Mouse (Mus musculus) hindbrain, postnatal 0 days (tissue): ENCODE data around the gene Arhgap23. TPM values are rescaled to one million over a fixed set of nuclear protein-coding genes. Genes with fewer than 3 reads are reported as not detected.

ENCODE experiments used
- ATAC-seq: fragments of 200-750 bp; cut with Nextera tagmentation; 2 replicates; pipeline ENCODE4 v1.8.0; 2017; ENCODE audit warnings: mild to moderate bottlenecking, moderate TSS enrichment, moderate library complexity
- DNase-seq: peaks from one replicate; pipeline ENCODE4 v3.0.0-alpha.2; 2015; ENCODE audit warnings: low spot score
- H3K27ac ChIP-seq: fragments of 300-500 bp; sonication (generic); 2 replicates; pipeline ENCODE4 v1.5.1; 2014; ENCODE audit warnings: mild to moderate bottlenecking
- H3K27me3 ChIP-seq: fragments of 300-500 bp; sonication (generic); 2 replicates; pipeline ENCODE4 v1.6.1; 2014; ENCODE audit warnings: low read length, mixed read lengths; ENCODE audit not compliant: insufficient read depth
- H3K36me3 ChIP-seq: fragments of 300-500 bp; sonication (generic); 2 replicates; pipeline ENCODE4 v1.6.1; 2014; ENCODE audit warnings: low read length, mixed read lengths; ENCODE audit not compliant: insufficient read depth
- H3K4me1 ChIP-seq: fragments of 300-500 bp; sonication (generic); 2 replicates; pipeline ENCODE4 v1.6.1; 2014; ENCODE audit warnings: antibody characterized with exemption, low read length, mixed read lengths; ENCODE audit not compliant: insufficient read depth
- H3K4me2 ChIP-seq: fragments of 300-500 bp; sonication (generic); 2 replicates; pipeline ENCODE4 v1.6.1; 2014; ENCODE audit warnings: low read depth, mild to moderate bottlenecking, low read length, moderate library complexity, mixed read lengths
- H3K4me3 ChIP-seq: fragments of 300-500 bp; sonication (generic); 2 replicates; pipeline ENCODE4 v1.5.1; 2014; ENCODE audit warnings: low read length
- H3K9ac ChIP-seq: fragments of 300-500 bp; sonication (generic); replicated peaks from 2 replicates; pipeline ENCODE4 v1.6.1; 2014; ENCODE audit warnings: mild to moderate bottlenecking, low read length, moderate library complexity, mixed read lengths
- H3K9me3 ChIP-seq: fragments of 300-500 bp; sonication (generic); 2 replicates; pipeline ENCODE4 v1.6.1; 2016; ENCODE audit warnings: low read length, mixed read lengths
- CTCF ChIP-seq: IDR thresholded peaks from 2 replicates; pipeline ENCODE4 v1.5.1; 2016; ENCODE audit warnings: antibody characterized with exemption, control low read depth, low read depth
- WGBS: fragments of 180-500 bp; shearing (Covaris S2); extraction: QIAGEN DNeasy Blood & Tissue Kit; methylation state at CpG from one replicate; pipeline ENCODE4 v1.1.7; 2014; 5-methylcytosine and 5-hydroxymethylcytosine counted together
- polyA plus RNA-seq: library from polyadenylated mRNA; unstranded; fragments of >200 nt; fragmentation: Nextera tagmentation; extraction: Ambion mirVana; gene quantifications from 2 replicates; pipeline ENCODE4 v1.2.1, GENCODE M21; 2015
- total RNA-seq: library from RNA; depleted of rRNA; stranded (reverse); fragments of >200 nt; gene quantifications from 2 replicates; pipeline ENCODE4 v1.2.3, GENCODE M21; 2014

Arhgap23 gene
- total and polyA plus RNA-seq, 2 experiments from 2014 or later, result 7.7 to 75.2 TPM

GRCm38 (mm10) chr11:97525313-97525712, 110.0 kb downstream of the Arhgap23 start:
- H3K9me3 ChIP-seq, result no peaks in the 10 kb centered on the region
- H3K9ac ChIP-seq, result no peak overlapping the region
- H3K4me1 ChIP-seq, result peaks cover 11% of the 10 kb centered on the region
- WGBS, result 85% methylated on average over 6 of the region's 6 CpGs
- no peak for DNase-seq
- H3K27ac ChIP-seq, result peak overlapping the region; percentile 58; the same call in 1 of the 2 replicates
- H3K4me2 ChIP-seq, result no peak overlapping the region
- no peak overlapping the region for H3K4me3 ChIP-seq
- peaks cover 27% of the 10 kb centered on the region for H3K36me3 ChIP-seq
- no peak for TF ChIP-seq CTCF
- no peak for ATAC-seq
- no peaks in the 10 kb centered on the region for H3K27me3 ChIP-seq

DNA sequence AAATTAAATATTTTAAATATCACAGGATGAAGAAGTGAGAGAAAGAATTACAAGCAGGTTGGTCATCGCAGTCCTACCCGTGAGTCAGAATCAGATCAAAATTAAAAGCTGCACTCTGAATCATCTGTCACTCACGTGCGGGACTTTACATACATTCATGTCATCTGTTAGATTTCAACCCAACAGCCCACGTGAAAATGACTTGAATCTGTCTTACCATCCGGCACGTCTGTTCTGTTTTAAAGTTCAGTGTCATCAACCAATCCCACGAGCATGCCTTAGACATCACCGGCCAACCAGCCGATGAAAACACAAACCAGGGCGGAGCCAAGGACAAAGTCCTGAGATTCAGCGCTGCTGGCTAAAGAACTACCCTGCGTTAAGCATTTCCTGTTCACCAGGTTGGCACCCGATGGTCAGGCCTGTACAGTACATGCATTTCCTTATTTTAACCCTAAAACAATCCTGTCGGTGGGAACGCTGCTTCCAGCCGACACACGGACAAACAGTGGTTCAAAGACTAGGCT, 113.0 kb downstream of the Arhgap23 start:
- peaks cover 12% of the 10 kb centered on the region for H3K36me3 ChIP-seq
- 77% methylated on average over 18 of the region's 18 CpGs for WGBS
- no peak overlapping the region for H3K4me2 ChIP-seq
- peaks cover 17% of the 10 kb centered on the region for H3K4me1 ChIP-seq
- no peak for TF ChIP-seq CTCF
- H3K4me3 ChIP-seq, result no peak overlapping the region
- ATAC-seq, result no peak
- no peaks in the 10 kb centered on the region for H3K27me3 ChIP-seq
- H3K27ac ChIP-seq, result no peak overlapping the region
- H3K9ac ChIP-seq, result no peak overlapping the region
- no peaks in the 10 kb centered on the region for H3K9me3 ChIP-seq
- no peak for DNase-seq

GRCm38 (mm10) chr11:97530069-97530468, 114.7 kb downstream of the Arhgap23 start:
- TF ChIP-seq CTCF, result no peak
- Histone ChIP-seq H3K36me3 (peaks cover 17% of the 10 kb centered on the region), H3K27ac (no peak overlapping the region), H3K9me3 (no peaks in the 10 kb centered on the region), H3K4me3 (no peak overlapping the region), H3K27me3 (no peaks in the 10 kb centered on the region), H3K4me1 (peaks cover 9% of the 10 kb centered on the region; the same call in 1 of the 2 replicates), H3K9ac (no peak overlapping the region), H3K4me2 (no peak overlapping the region)
- ATAC-seq (no peak), DNase-seq (no peak)
- WGBS, result 83% methylated on average over 6 of the region's 6 CpGs

DNA sequence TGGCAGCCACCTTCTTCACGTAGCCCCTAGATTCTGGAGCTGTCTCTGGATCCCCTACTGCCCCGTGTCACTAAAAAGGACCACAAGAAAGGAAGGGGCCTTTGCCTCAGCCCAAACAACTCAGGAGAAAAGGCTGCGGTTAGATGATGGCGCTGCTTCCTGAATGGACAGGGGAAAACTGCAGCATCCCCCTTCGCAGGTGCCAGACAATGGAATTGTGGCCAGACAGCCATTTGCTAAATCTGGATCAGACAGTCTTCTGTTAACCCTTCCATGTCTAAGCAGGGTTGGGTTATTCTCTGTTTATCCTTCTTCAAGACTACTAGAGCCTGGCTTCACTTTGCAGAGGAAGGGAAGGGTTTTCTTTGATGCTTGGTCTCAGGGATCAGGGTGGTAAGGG, 115.6 kb downstream of the Arhgap23 start:
- Histone ChIP-seq H3K27me3 (0 out of 2 replicates have a peak, but pooled peaks cover 4% of the 10 kb centered on the region), H3K27ac (peak overlapping the region; percentile 83), H3K4me3 (no peak overlapping the region), H3K9me3 (no peaks in the 10 kb centered on the region), H3K4me2 (no peak overlapping the region), H3K4me1 (peaks cover 9% of the 10 kb centered on the region; the same call in 1 of the 2 replicates), H3K36me3 (peaks cover 13% of the 10 kb centered on the region; the same call in 1 of the 2 replicates), H3K9ac (no peak overlapping the region)
- 43% methylated on average over 5 of the region's 5 CpGs for WGBS
- no peak for ATAC-seq
- no peak for DNase-seq
- TF ChIP-seq CTCF, result no peak

DNA sequence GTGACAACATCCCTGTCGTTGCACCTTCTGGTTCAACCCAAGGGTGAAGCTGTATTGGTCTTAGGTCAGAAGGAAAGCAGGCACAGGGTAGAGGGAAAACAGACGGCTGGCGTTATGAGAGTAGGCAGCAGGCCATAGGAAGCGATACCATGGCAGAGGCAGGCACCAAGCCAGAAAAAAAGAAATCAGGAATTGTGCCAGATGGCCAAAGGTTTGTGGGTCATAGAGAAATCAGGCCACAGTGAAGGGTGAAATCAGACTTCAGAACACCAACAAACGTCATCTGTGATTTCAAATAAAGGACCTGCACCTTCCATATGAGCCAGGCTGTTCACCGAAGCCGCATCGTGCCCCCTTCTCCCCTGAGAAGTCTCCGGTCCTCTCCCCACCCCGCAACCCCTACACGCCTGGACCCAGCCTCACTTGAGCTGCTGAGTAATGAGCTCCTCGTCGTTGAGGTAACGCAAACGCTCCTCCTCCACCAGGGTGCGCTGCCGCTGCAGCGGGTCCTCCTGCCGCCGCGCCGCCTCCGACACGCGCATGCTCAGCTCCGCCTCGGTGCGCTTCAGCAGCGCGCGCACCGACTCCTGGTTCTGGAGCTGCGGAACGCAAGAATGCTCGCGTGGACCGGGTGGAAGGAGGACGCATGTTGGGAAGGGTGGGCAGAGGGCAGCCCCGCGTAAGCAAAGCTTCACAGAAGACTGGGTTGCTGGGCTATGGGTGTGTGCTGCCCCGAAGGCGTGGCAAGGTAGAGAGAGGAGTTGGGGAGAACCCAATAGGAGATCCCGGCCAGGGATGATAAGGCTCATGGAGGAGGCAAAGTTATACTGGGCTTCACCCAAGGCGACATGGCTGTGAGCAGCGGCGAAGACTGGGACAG, 116.3 kb downstream of the Arhgap23 start:
- ATAC-seq (peak; percentile 66), DNase-seq (peak; percentile 97)
- TF ChIP-seq CTCF, result peak; percentile 88
- H3K4me3 ChIP-seq, result peak overlapping the region; percentile 26
- peak overlapping the region; percentile 35; the same call in 1 of the 2 replicates for H3K9ac ChIP-seq
- H3K4me1 ChIP-seq, result peaks cover 12% of the 10 kb centered on the region; the same call in 1 of the 2 replicates
- 0 out of 2 replicates have a peak, but pooled peaks cover 7% of the 10 kb centered on the region for H3K36me3 ChIP-seq
- H3K4me2 ChIP-seq, result peak overlapping the region; percentile 55
- peak overlapping the region; percentile 83 for H3K27ac ChIP-seq
- H3K9me3 ChIP-seq, result no peaks in the 10 kb centered on the region
- WGBS, result 7% methylated on average over 46 of the region's 46 CpGs
- H3K27me3 ChIP-seq, result 0 out of 2 replicates have a peak, but pooled peaks cover 4% of the 10 kb centered on the region

GRCm38 (mm10) chr11:97532354-97532753, 117.0 kb downstream of the Arhgap23 start:
- DNase-seq (peak; percentile 75), ATAC-seq (peak; percentile 15; the same call in 1 of the 2 replicates)
- H3K9me3 ChIP-seq, result no peaks in the 10 kb centered on the region
- TF ChIP-seq CTCF, result no peak
- H3K27me3 ChIP-seq, result peaks cover 4% of the 10 kb centered on the region; the same call in 1 of the 2 replicates
- H3K4me3 ChIP-seq, result peak overlapping the region; percentile 26; the same call in 1 of the 2 replicates
- H3K9ac ChIP-seq, result peak overlapping the region; percentile 35
- 0 out of 2 replicates have a peak, but pooled peaks cover 6% of the 10 kb centered on the region for H3K36me3 ChIP-seq
- H3K4me1 ChIP-seq, result peaks cover 17% of the 10 kb centered on the region; the same call in 1 of the 2 replicates
- H3K4me2 ChIP-seq, result peak overlapping the region; percentile 55
- WGBS, result 28% methylated on average over 8 of the region's 8 CpGs
- peak overlapping the region; percentile 83 for H3K27ac ChIP-seq
